Mouse (Mus musculus): Measurements from ENCODE around the gene Mast2. TPM values are rescaled to one million over a fixed set of nuclear protein-coding genes. Genes with fewer than 3 reads are reported as not detected.

Gene Mast2
- polyA plus RNA-seq, 1 experiment = not detected

DNA sequence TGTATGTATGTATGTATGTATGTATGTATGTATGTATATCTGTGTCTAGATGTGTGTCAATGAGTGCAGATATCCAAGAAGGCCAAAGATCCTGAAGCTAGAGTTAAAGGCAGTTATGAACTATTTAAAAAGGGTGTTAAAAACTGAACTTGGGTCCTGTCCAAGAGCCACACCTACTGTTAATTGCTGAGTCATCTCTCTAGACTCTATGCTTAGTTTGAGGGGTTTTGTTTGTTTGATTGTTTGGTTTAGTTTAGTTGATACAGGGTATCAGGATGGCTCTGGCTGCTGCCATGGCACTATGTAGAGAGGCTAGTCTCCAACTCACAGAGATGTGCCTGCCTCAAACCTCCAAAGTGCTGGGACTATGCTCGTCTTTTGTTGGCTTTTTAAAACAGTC is 61.3 kb downstream of the Mast2 start:
- 26% methylated on average over 1 of the region's 1 CpGs for WGBS
- no peak for TF ChIP-seq POLR2A (IDR thresholded peaks at IDR 0.05; ENCODE audit: insufficient read depth, low read depth, low read length)
- TF ChIP-seq CTCF (IDR thresholded peaks at IDR 0.05; ENCODE audit: insufficient read depth, low read depth, low read length) = no peak
- no peak overlapping the region for H3K27ac ChIP-seq (ENCODE audit: insufficient read depth, low read depth, low read length)
- H3K4me1 ChIP-seq (ENCODE audit: control insufficient read depth, insufficient read depth, low read length) = no peaks in the 10 kb centered on the region
- no peak overlapping the region for H3K4me3 ChIP-seq (ENCODE audit: insufficient read depth, low read depth, low read length)

DNA sequence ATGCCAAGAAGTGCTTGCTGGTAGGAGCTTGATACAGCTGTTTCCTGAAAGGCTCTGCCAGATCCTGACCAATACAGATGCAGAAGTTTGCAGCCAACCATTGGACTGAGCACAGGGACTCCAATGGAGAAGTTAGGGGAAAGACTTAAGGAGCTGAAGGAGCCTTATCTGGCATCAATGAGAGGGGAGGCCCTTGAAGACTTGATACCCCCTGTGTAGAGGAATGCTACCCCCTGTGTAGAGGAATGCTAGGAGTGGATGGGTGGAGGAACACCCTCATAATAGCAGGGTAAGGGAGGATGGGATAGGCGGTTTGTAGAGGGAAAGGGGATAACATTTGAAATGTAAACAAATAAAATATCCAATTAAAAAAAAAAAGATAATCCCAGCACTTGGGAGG is 65.9 kb downstream of the Mast2 start:
- Histone ChIP-seq H3K4me3 (ENCODE audit: insufficient read depth, low read depth, low read length) (no peak overlapping the region), H3K27ac (ENCODE audit: insufficient read depth, low read depth, low read length) (no peak overlapping the region), H3K4me1 (ENCODE audit: control insufficient read depth, insufficient read depth, low read length) (no peaks in the 10 kb centered on the region)
- 44% methylated on average over 1 of the region's 1 CpGs for WGBS
- TF ChIP-seq CTCF (IDR thresholded peaks at IDR 0.05; ENCODE audit: insufficient read depth, low read depth, low read length) (no peak), POLR2A (IDR thresholded peaks at IDR 0.05; ENCODE audit: insufficient read depth, low read depth, low read length) (no peak)

DNA sequence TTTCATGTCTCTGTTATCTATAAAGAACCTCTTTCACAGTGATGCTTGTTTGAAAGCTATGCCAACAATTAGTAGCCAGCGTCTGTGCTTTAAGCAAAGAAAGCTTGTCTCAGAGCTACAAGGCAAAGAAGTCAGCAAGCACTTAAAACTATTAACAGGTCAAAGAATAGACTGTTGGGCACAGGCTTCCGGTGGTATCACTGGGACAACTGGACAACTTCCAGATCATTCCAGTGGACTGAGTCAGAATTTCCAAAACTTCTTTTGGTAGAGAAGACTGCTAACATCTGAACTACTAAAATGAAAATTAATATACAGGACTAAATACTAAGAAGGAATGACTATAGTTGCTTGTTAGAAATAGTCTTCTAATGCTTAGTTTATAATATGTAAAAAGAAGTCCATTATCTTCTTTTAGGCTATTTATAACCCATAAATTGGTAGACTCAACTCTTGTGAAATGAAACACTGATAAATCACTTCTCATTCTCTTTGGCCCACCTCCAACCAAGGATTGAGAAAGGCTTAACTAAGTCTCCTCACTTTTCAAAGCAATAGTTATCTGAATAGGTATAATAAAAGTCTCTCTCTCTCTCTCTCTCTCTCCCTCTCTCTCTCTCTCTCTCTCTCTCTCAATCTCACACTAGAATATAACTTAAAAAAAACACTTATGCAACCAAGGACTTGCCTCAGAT is 85.9 kb downstream of the Mast2 start:
- no peaks in the 10 kb centered on the region for H3K4me1 ChIP-seq (ENCODE audit: control insufficient read depth, insufficient read depth, low read length)
- TF ChIP-seq CTCF (IDR thresholded peaks at IDR 0.05; ENCODE audit: insufficient read depth, low read depth, low read length) (no peak), POLR2A (IDR thresholded peaks at IDR 0.05; ENCODE audit: insufficient read depth, low read depth, low read length) (no peak)
- no peak overlapping the region for H3K4me3 ChIP-seq (ENCODE audit: insufficient read depth, low read depth, low read length)
- 39% methylated on average over 2 of the region's 2 CpGs for WGBS
- no peak overlapping the region for H3K27ac ChIP-seq (ENCODE audit: insufficient read depth, low read depth, low read length)

DNA sequence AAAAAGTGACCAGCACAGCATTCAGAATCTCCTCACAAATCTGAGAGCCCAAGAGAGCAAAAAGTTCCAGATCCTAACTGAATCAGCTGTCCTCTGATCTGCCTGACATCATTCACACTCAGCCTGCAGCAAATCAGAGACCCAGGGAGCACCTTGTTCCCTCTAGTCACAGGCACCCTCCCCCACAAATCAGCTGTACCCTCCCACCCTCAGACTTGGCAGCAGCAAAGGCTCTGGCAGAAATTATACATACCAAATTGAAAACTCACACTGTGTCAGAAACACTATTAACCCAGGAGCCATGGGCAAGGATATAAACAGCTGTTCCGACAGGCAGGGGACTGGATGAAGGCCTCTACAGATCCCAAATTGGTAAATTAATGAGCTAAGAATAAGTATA is 92.3 kb downstream of the Mast2 start:
- WGBS = 56% methylated on average over 1 of the region's 1 CpGs
- TF ChIP-seq CTCF (IDR thresholded peaks at IDR 0.05; ENCODE audit: insufficient read depth, low read depth, low read length) (no peak), POLR2A (IDR thresholded peaks at IDR 0.05; ENCODE audit: insufficient read depth, low read depth, low read length) (no peak)
- peaks cover 4% of the 10 kb centered on the region; the same call in 1 of the 2 replicates for H3K4me1 ChIP-seq (ENCODE audit: control insufficient read depth, insufficient read depth, low read length)
- no peak overlapping the region for H3K4me3 ChIP-seq (ENCODE audit: insufficient read depth, low read depth, low read length)
- H3K27ac ChIP-seq (ENCODE audit: insufficient read depth, low read depth, low read length) = no peak overlapping the region

DNA sequence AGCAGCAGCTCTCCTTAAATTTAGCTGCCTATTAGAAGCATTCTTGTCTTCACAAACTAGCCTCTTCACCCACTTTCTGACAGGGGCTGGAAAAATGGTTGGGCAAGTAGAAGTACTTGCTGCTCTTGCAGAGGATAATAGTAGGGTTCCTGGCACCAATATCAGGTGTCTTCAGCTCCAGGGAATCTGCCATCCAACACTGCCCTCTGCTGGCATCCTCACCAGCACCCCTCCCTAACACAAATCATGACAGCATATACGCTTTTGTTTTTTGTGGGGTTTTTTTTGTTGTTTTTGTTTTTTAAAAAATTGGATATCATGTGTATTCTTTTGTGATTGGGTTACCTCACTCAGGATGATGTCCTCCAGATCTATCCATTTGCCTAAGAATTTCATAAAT is 105.9 kb downstream of the Mast2 start:
- TF ChIP-seq POLR2A (IDR thresholded peaks at IDR 0.05; ENCODE audit: insufficient read depth, low read depth, low read length) (no peak), CTCF (IDR thresholded peaks at IDR 0.05; ENCODE audit: insufficient read depth, low read depth, low read length) (no peak)
- no peaks in the 10 kb centered on the region for H3K4me1 ChIP-seq (ENCODE audit: control insufficient read depth, insufficient read depth, low read length)
- no peak overlapping the region for H3K27ac ChIP-seq (ENCODE audit: insufficient read depth, low read depth, low read length)
- H3K4me3 ChIP-seq (ENCODE audit: insufficient read depth, low read depth, low read length) = no peak overlapping the region
- 100% methylated on average over 1 of the region's 1 CpGs for WGBS

DNA sequence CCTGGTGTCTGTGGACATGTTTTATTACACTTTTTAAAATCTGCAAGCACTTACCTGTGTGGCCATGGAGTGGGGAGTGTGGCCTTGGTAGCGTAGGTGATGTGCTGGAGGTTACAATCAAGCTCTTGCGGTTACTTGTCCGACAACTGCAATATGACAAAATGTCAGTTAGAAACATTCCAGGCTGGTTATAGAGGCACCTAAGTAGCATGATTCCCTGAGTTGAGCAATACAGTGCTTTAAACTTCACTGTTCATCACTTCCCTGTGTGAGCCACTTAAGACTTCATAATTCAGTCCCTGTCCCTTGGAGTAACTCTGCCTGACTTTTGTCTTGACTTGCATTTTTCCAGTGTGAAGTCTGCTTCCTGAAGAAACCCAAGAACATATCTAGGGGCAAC is 111.1 kb downstream of the Mast2 start:
- Histone ChIP-seq H3K4me3 (ENCODE audit: insufficient read depth, low read depth, low read length) (no peak overlapping the region), H3K4me1 (ENCODE audit: control insufficient read depth, insufficient read depth, low read length) (no peaks in the 10 kb centered on the region), H3K27ac (ENCODE audit: insufficient read depth, low read depth, low read length) (no peak overlapping the region)
- TF ChIP-seq CTCF (IDR thresholded peaks at IDR 0.05; ENCODE audit: insufficient read depth, low read depth, low read length) = no peak
- no peak for TF ChIP-seq POLR2A (IDR thresholded peaks at IDR 0.05; ENCODE audit: insufficient read depth, low read depth, low read length)
- WGBS = 95% methylated on average over 3 of the region's 3 CpGs

DNA sequence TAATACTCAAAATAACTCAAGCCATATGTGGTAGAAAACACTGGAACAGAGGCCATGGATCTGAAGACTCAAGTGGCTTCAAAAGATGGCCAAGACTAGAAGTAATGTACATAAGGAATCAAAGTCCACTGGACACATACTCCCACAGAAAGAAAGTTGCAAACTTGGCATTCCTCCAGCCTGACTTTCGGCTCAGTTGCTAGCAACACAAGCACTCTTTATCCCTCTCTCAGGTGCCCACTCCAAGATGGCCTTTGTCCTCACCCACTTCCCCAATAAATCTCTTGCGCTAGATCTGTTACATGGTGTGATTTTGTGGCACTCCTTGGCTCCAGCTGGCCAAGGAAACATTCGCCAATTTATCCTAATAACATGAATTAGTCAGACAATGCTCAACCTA is 111.5 kb downstream of the Mast2 start:
- Histone ChIP-seq H3K4me3 (ENCODE audit: insufficient read depth, low read depth, low read length) (no peak overlapping the region), H3K4me1 (ENCODE audit: control insufficient read depth, insufficient read depth, low read length) (no peaks in the 10 kb centered on the region), H3K27ac (ENCODE audit: insufficient read depth, low read depth, low read length) (no peak overlapping the region)
- 65% methylated on average over 3 of the region's 3 CpGs for WGBS
- TF ChIP-seq POLR2A (IDR thresholded peaks at IDR 0.05; ENCODE audit: insufficient read depth, low read depth, low read length) (no peak), CTCF (IDR thresholded peaks at IDR 0.05; ENCODE audit: insufficient read depth, low read depth, low read length) (no peak)

DNA sequence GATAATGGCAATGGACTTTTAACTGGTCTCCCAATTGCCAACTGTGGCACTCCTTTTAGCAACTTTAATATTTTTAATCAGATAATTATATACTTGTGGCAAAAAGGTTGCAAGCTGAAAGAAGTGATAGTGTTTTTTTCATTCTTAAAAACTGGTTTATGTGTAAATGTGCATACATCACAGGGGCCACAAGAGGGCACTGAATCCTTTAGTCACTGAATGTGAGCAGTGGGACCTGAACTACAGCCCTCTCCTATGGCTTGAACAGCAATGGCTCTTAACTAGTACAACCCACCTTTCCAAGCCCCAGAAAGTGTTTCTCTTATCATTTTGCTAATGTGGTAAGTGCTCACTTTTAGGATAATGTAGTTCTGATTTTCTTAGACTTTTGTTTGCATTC is 121.9 kb downstream of the Mast2 start:
- Histone ChIP-seq H3K4me1 (ENCODE audit: control insufficient read depth, insufficient read depth, low read length) (no peaks in the 10 kb centered on the region), H3K27ac (ENCODE audit: insufficient read depth, low read depth, low read length) (no peak overlapping the region), H3K4me3 (ENCODE audit: insufficient read depth, low read depth, low read length) (no peak overlapping the region)
- no peak for TF ChIP-seq POLR2A (IDR thresholded peaks at IDR 0.05; ENCODE audit: insufficient read depth, low read depth, low read length)
- TF ChIP-seq CTCF (IDR thresholded peaks at IDR 0.05; ENCODE audit: insufficient read depth, low read depth, low read length) = no peak

DNA sequence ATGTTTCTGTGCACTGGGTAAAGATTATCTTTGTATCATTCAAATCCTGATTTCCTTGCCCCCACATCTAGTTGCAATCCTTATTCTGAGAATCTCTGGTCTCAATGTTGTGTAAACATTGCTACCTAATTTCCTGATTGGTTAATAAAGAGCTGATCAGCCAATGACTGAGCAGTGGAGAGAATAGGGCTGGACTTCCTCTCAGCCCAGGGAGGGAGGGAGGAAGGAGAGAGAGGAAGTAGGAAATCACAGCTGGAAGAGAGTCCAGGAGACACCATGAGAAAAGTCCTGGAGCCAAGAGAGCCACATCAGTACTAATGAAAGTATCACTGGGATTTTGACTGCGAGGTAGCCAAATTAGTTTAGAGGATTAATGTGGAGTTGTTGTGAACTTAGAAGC is 127.7 kb downstream of the Mast2 start:
- 74% methylated on average over 1 of the region's 1 CpGs for WGBS

DNA sequence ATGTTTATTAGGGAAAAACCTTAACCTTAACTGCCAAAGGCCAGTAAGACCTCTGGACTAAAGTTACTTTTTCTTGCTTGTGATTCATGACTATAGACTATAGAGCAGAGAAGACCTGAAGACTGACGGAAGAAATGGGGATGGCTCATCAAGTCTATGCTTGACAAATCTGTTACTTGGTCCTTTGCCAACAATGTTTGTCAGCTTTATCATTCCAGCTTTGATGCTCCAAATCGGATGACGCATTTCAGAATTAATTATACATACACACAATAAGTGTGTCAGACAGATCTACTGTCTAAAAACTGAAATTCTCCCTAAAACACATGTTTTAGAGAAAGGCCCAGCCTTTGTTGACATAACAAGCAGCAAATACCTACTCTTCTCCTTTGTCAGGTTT is 134.7 kb downstream of the Mast2 start:
- TF ChIP-seq POLR2A (IDR thresholded peaks at IDR 0.05; ENCODE audit: insufficient read depth, low read depth, low read length) (no peak), CTCF (IDR thresholded peaks at IDR 0.05; ENCODE audit: insufficient read depth, low read depth, low read length) (no peak)
- H3K27ac ChIP-seq (ENCODE audit: insufficient read depth, low read depth, low read length) = no peak overlapping the region
- H3K4me3 ChIP-seq (ENCODE audit: insufficient read depth, low read depth, low read length) = no peak overlapping the region
- H3K4me1 ChIP-seq (ENCODE audit: control insufficient read depth, insufficient read depth, low read length) = no peaks in the 10 kb centered on the region
- 91% methylated on average over 3 of the region's 3 CpGs for WGBS

More for the DNA sequence above, 127.7 kb downstream of the Mast2 start:
- Histone ChIP-seq H3K4me1 (ENCODE audit: control insufficient read depth, insufficient read depth, low read length) (no peaks in the 10 kb centered on the region), H3K27ac (ENCODE audit: insufficient read depth, low read depth, low read length) (no peak overlapping the region), H3K4me3 (ENCODE audit: insufficient read depth, low read depth, low read length) (no peak overlapping the region)
- no peak for TF ChIP-seq POLR2A (IDR thresholded peaks at IDR 0.05; ENCODE audit: insufficient read depth, low read depth, low read length)
- no peak for TF ChIP-seq CTCF (IDR thresholded peaks at IDR 0.05; ENCODE audit: insufficient read depth, low read depth, low read length)
